Mouse (Mus musculus) midbrain, embryonic 15.5 days (tissue): ENCODE data around the gene Fh1. TPM values are rescaled to one million over a fixed set of nuclear protein-coding genes. Genes with fewer than 3 reads are reported as not detected.

Experiments
- ATAC-seq: fragments of 200-750 bp; cut with Nextera tagmentation; replicated peaks from 2 replicates; pipeline ENCODE4 v1.8.0; 2017; ENCODE audit warnings: moderate TSS enrichment
- H3K27ac ChIP-seq: fragments of 300-500 bp; sonication (generic); 2 replicates; pipeline ENCODE4 v1.5.1; 2015; ENCODE audit warnings: mild to moderate bottlenecking, inconsistent platforms
- H3K27me3 ChIP-seq: fragments of 300-500 bp; sonication (generic); replicated peaks from 2 replicates; pipeline ENCODE4 v1.6.1; 2015; ENCODE audit warnings: inconsistent platforms
- H3K36me3 ChIP-seq: fragments of 300-500 bp; sonication (generic); replicated peaks from 2 replicates; pipeline ENCODE4 v1.6.1; 2015; ENCODE audit warnings: inconsistent platforms
- H3K4me1 ChIP-seq: fragments of 300-500 bp; sonication (generic); 2 replicates; pipeline ENCODE4 v1.6.1; 2015; ENCODE audit warnings: inconsistent platforms
- H3K4me2 ChIP-seq: fragments of 300-500 bp; sonication (generic); 2 replicates; pipeline ENCODE4 v1.6.1; 2015; ENCODE audit warnings: inconsistent platforms, mild to moderate bottlenecking, moderate library complexity
- H3K4me3 ChIP-seq: fragments of 300-500 bp; sonication (generic); 2 replicates; pipeline ENCODE4 v1.5.1; 2015; ENCODE audit warnings: mild to moderate bottlenecking, inconsistent platforms
- H3K9ac ChIP-seq: fragments of 300-500 bp; sonication (generic); 2 replicates; pipeline ENCODE4 v1.6.1; 2015; ENCODE audit warnings: mild to moderate bottlenecking, inconsistent platforms
- H3K9me3 ChIP-seq: fragments of 300-500 bp; sonication (generic); 2 replicates; pipeline ENCODE4 v1.6.1; 2016; ENCODE audit warnings: inconsistent platforms
- WGBS: fragments of 180-500 bp; shearing (Covaris S2); methylation state at CpG from one replicate; pipeline ENCODE4 v1.1.7; 2015; ENCODE audit warnings: mixed read lengths; 5-methylcytosine and 5-hydroxymethylcytosine counted together
- polyA plus RNA-seq: library from polyadenylated mRNA; unstranded; fragments of >200 nt; fragmentation: Nextera tagmentation; extraction: Ambion mirVana; gene quantifications from 2 replicates; pipeline ENCODE4 v1.2.1, GENCODE M21; 2015

Fh1 gene
- 91.9 and 102 TPM in 2 replicates for polyA plus RNA-seq

DNA sequence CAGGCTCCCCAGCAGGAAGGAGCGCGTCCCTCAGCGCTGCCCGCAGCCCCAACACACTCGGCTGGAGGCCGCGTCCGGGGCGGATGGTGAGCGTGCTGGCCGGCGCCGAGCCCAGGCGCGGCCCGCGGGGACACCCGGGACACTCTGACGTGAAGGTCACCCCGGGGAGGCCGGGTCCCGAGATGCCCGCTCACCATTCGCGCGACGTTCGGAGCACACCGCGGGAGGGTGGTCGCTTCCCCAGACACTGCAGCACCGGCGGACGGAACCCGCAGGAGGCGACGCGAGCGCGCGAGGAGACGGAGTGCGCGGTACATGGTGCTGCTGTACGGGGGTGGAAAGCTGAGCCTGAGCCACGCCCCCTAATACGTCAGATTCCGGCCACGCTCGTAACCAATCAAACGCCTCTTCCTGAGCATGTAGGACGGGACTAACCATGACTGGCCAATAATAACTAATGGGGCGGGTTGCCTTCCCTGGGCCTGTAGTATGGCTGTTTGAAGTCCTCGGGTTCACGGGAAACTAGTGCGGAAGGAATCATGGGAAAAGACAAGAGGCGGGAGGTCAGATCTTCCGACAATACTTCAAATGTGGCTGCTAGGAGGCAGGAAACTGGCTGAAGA, at the start of gene Fh1:
Gene Fh1, minus strand, starts transcription at position 379 of the 623 bp plus-strand sequence.
- Histone ChIP-seq H3K9me3 (no peaks in the 10 kb centered on the region), H3K9ac (peak within 1 kb of the TSS; percentile 97), H3K4me1 (peaks cover 20% of the 10 kb centered on the region), H3K4me3 (peak within 1 kb of the TSS; percentile 93), H3K27me3 (no peaks in the 10 kb centered on the region), H3K4me2 (peak within 1 kb of the TSS; percentile 74), H3K36me3 (no peaks in the 10 kb centered on the region), H3K27ac (peak within 1 kb of the TSS; percentile 85)
- under 1% methylated on average over 58 of the region's 58 CpGs for WGBS
- peak; percentile 100 for ATAC-seq

DNA sequence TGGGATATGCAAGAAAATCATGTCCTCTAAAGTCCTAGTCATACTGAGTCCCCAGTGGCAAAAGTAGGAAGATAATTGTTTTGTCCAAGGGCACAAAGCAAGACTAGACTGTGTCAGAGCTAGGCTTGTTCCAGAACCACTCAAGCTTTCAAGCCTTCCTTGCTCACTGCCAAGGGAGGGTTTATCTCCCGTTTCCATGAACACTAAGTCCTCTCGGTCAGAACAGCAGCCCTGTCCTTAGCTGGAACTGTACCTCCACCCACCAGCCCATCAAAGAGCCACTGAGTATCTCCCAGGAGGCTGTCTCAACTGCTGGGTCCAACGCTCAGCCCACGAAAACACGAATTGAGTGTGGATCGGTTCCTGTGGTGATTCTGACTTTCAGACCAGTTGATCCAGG, 49.7 kb upstream of the Fh1 start:
- no peak overlapping the region for H3K27ac ChIP-seq
- 87% methylated on average over 6 of the region's 6 CpGs for WGBS
- no peaks in the 10 kb centered on the region for H3K27me3 ChIP-seq
- H3K36me3 ChIP-seq, result no peaks in the 10 kb centered on the region
- no peak overlapping the region for H3K9ac ChIP-seq
- no peak overlapping the region for H3K4me3 ChIP-seq
- H3K4me1 ChIP-seq, result 0 out of 2 replicates have a peak, but pooled peaks cover 3% of the 10 kb centered on the region
- no peak overlapping the region for H3K4me2 ChIP-seq
- no peaks in the 10 kb centered on the region for H3K9me3 ChIP-seq
- no peak for ATAC-seq

DNA sequence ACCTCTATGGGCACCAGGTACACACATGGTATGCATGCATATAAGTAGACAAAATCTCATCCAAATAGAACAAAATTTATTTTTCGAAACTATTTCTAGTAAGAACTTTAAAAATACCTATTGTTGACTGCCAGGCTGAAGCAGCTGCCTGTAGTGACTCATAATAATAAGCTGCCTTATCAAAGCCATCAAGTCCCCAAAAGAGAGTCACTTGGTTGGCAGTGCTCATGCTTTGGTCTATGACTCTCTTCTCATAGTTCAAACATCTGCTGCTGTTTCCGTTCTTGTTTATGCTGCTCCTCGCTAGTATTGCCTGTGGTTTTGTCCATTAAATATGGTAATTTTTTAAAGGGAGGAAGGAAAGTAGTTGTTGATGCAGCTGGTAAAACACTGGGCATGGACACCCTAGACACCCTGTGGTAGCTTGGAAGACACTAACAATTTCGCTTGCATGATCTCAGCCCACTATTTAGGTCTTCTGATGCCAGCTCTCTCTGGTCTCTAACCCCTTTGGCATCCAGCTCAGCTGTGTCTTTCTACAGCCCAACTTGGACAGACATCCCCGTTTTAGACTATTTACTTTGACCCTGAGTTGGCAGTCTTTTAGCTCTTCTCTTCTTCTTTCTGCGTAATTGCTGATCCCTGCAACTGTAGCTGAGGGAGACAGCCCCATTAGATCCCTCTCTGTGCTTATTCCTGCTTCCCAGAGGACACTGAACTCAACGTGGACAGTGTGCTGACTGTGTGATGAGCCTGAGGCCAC, 48.3 kb upstream of the Fh1 start:
- WGBS, result 90% methylated on average over 7 of the region's 7 CpGs
- no peak overlapping the region for H3K27ac ChIP-seq
- no peak overlapping the region for H3K9ac ChIP-seq
- no peak for ATAC-seq
- H3K9me3 ChIP-seq, result no peaks in the 10 kb centered on the region
- no peaks in the 10 kb centered on the region for H3K27me3 ChIP-seq
- no peak overlapping the region for H3K4me3 ChIP-seq
- no peak overlapping the region for H3K4me2 ChIP-seq
- H3K36me3 ChIP-seq, result no peaks in the 10 kb centered on the region
- no peaks in the 10 kb centered on the region for H3K4me1 ChIP-seq

DNA sequence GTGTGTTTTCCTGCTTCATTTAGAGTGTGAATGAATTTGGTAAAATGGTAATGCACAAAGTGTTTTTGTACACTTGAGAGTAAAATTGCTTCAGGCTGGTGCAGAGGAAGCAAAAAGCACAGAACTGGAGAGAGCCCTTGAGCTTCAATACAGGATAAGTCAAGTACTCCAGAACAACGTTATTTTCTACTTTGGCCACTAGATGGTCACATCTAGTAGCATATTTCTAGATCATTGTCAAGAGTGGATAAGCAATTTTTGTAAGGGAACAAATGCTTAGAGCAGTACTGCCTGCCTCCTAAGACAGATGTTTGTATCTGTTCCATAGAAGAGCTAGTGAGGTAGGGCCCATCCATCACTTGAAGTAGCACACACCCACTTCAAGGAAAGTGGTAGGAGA, 46.2 kb upstream of the Fh1 start:
- no peaks in the 10 kb centered on the region for H3K4me1 ChIP-seq
- no peak overlapping the region for H3K27ac ChIP-seq
- H3K9me3 ChIP-seq, result no peaks in the 10 kb centered on the region
- H3K4me3 ChIP-seq, result no peak overlapping the region
- WGBS, result 38% methylated on average over 1 of the region's 1 CpGs
- no peak for ATAC-seq
- no peak overlapping the region for H3K9ac ChIP-seq
- no peak overlapping the region for H3K4me2 ChIP-seq
- no peaks in the 10 kb centered on the region for H3K36me3 ChIP-seq
- no peaks in the 10 kb centered on the region for H3K27me3 ChIP-seq

GRCm38 (mm10) chr1:175670042-175670441, 44.6 kb upstream of the Fh1 start:
- Histone ChIP-seq H3K9me3 (no peaks in the 10 kb centered on the region), H3K27ac (no peak overlapping the region), H3K27me3 (no peaks in the 10 kb centered on the region), H3K9ac (no peak overlapping the region), H3K4me2 (no peak overlapping the region), H3K4me3 (no peak overlapping the region), H3K36me3 (no peaks in the 10 kb centered on the region), H3K4me1 (no peaks in the 10 kb centered on the region)
- ATAC-seq, result no peak
- 65% methylated on average over 7 of the region's 7 CpGs for WGBS

DNA sequence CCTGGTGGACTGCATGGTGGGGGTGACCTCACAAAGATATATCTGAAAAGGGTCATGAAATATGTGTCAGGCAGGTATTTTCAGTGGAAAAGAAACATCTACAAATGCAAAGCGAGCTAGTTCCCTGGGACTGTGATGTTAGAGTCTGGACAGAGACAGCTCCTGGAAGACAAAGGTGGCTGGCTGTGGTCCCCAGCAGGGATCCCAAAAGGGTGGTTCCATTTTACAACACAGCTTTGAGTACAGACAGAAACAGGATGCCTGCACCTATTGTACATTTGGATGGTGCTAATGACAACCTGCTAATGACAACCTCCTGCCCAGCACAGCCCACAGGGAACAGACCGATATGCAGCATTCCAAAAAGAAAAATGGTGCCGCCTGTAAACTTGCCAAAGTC, 44.0 kb upstream of the Fh1 start:
- Histone ChIP-seq H3K4me3 (no peak overlapping the region), H3K27ac (no peak overlapping the region), H3K4me1 (no peaks in the 10 kb centered on the region), H3K4me2 (no peak overlapping the region), H3K27me3 (no peaks in the 10 kb centered on the region), H3K36me3 (no peaks in the 10 kb centered on the region), H3K9me3 (no peaks in the 10 kb centered on the region), H3K9ac (no peak overlapping the region)
- no peak for ATAC-seq
- 91% methylated on average over 3 of the region's 3 CpGs for WGBS

DNA sequence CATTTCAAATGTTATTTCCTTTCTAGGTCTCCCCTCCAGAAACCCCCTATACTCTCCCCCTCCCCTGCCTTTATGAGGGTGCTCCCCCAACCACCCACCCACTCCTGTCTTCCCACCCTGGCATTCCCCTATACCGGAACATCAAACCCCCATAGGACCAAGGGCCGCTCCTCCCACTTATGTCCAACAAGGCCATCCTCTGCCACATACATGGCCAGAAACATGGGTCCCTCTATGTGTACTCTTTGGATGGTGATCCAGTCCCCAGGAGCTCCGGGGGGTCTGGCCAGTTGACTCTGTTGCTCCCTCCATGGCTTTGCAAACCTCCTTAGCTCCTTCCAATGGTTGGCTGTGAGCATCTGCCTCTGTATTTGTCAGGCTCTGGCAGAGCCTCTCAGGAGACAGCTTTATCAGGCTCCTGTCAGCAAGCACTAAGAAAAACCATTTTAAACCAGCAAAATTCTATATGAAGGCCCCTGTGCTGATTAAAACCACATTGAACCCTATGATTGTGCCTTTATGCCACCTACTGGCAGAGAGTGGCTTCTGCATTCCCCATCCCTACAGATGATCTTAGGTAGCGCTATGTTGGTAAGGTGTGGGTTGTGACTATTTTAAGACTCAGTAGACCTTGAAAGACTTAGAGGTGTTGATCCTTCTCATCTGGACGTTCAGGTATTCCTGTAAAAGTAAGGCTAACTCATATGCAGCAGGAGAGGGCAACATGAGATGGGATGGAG, 43.4 kb upstream of the Fh1 start:
- Histone ChIP-seq H3K9me3 (no peaks in the 10 kb centered on the region), H3K9ac (no peak overlapping the region), H3K27me3 (no peaks in the 10 kb centered on the region), H3K4me1 (no peaks in the 10 kb centered on the region), H3K36me3 (no peaks in the 10 kb centered on the region), H3K4me3 (no peak overlapping the region), H3K27ac (no peak overlapping the region), H3K4me2 (no peak overlapping the region)
- 83% methylated on average over 5 of the region's 5 CpGs for WGBS
- ATAC-seq, result peak; percentile 72

DNA sequence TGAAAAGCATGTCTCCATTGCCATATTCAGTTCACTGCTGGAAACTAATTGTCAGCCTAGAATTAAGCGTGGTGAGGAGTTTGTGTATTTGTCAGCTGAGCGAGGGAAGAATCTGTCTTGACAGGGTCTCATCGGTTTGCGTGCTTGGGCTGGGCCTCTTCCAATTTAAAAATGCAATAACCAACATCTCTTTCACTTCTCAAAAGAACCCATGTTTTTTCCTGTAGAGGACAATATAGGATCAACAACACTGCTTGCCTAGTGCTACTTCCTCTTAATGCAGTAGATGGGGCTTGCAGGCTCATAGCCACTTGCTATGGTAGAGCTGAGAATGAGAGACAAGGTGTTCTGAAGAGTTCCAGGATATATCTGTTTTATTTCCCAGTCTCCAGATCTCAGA, 34.5 kb upstream of the Fh1 start:
- Histone ChIP-seq H3K4me3 (no peak overlapping the region), H3K27me3 (no peaks in the 10 kb centered on the region), H3K4me2 (no peak overlapping the region), H3K9me3 (no peaks in the 10 kb centered on the region), H3K36me3 (no peaks in the 10 kb centered on the region), H3K4me1 (no peaks in the 10 kb centered on the region), H3K9ac (no peak overlapping the region), H3K27ac (no peak overlapping the region)
- 92% methylated on average over 4 of the region's 4 CpGs for WGBS
- no peak for ATAC-seq

DNA sequence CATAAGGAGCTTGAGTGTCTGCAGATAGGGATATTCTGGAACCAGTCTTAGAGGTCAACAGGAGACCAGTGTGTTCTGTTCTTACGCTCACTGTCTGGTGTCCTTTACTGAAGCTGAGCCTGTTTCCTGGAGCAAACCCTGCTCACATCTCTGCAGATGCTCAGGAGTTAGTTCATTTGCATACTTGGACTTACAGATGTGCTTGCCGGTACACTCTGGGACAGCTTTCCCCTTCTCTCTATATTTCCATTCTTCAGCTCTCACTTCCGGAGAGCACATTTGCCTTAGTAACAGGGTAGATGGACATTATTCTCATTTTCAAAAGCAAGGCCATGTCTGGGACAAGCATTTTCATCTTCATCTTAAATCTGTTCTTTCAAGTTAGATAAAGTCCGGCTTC, 23.2 kb upstream of the Fh1 start:
- 97% methylated on average over 4 of the region's 4 CpGs for WGBS
- Histone ChIP-seq H3K4me3 (no peak overlapping the region), H3K9me3 (no peaks in the 10 kb centered on the region), H3K4me2 (no peak overlapping the region), H3K36me3 (no peaks in the 10 kb centered on the region), H3K9ac (no peak overlapping the region), H3K4me1 (no peaks in the 10 kb centered on the region), H3K27me3 (no peaks in the 10 kb centered on the region), H3K27ac (no peak overlapping the region)
- no peak for ATAC-seq

DNA sequence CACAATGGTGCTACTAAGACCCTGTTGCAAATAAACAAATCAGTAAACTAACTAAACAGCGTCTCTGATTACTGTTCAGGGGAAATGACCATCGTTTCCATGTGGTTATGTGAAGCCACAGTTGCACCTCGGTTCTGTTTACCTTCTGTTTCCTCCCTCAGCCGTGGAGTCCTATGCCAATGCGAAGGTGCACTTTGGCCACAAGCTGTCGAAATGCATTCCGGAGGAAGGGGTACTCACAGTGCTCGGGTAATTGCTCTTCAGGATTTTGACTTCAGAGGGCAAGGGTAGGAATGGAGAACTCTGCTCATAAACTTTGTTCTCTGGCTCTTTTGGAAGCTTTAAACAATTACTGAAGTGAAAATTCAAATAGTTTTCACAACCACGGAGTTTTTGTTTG, 21.5 kb upstream of the Fh1 start:
- Histone ChIP-seq H3K36me3 (no peaks in the 10 kb centered on the region), H3K4me2 (no peak overlapping the region), H3K27ac (no peak overlapping the region), H3K9me3 (no peaks in the 10 kb centered on the region), H3K4me3 (no peak overlapping the region), H3K4me1 (no peaks in the 10 kb centered on the region), H3K27me3 (no peaks in the 10 kb centered on the region), H3K9ac (no peak overlapping the region)
- WGBS, result 81% methylated on average over 9 of the region's 9 CpGs
- ATAC-seq, result no peak

DNA sequence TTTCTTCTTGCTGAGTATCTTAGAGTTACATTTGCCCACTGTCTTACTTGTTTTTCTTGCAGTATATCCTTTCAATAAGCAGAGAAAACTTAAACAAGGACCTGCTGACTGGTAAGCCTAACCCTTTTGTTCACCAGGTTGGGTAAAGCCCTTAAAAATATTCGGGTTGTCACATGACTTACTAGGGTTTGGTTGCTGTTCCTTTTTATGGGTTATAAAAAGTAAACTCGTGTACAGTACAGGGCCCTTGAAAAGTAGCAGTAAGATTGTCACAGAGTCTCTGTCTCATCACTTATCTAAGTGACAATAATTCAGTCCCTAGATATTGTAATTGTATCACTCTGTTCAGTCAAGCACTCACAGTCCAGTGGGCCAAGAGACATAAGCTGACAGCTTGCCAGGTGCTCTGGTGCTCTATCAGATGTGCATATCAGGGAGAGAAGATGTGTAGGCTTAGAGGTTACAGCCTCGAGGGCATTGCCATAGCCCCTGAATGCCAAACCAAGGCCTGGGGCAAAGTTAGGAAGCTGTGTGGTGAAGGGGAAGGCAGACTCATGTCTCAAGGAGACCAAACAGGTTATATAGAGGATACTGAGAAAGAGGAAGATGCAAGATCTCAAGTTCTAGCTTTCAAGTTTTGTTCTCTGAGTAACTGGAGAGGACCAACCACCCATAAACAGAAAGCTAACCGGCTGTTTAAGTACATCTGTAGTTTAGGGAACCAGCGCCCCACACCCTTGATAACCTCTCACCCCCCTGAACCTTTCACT, 18.2 kb upstream of the Fh1 start:
- ATAC-seq, result no peak
- H3K4me3 ChIP-seq, result no peak overlapping the region
- no peaks in the 10 kb centered on the region for H3K9me3 ChIP-seq
- H3K9ac ChIP-seq, result no peak overlapping the region
- no peak overlapping the region for H3K27ac ChIP-seq
- H3K36me3 ChIP-seq, result no peaks in the 10 kb centered on the region
- 75% methylated on average over 5 of the region's 5 CpGs for WGBS
- no peak overlapping the region for H3K4me2 ChIP-seq
- no peaks in the 10 kb centered on the region for H3K4me1 ChIP-seq
- no peaks in the 10 kb centered on the region for H3K27me3 ChIP-seq
